Mouse (Mus musculus) lung, postnatal 4 days (tissue): ENCODE results near the gene Abca2.

ENCODE experiments used
- DNase-seq, 2 experiments: peaks; one replicate each; pipeline ENCODE4 v3.0.0; 2021

Abca2 gene

DNA sequence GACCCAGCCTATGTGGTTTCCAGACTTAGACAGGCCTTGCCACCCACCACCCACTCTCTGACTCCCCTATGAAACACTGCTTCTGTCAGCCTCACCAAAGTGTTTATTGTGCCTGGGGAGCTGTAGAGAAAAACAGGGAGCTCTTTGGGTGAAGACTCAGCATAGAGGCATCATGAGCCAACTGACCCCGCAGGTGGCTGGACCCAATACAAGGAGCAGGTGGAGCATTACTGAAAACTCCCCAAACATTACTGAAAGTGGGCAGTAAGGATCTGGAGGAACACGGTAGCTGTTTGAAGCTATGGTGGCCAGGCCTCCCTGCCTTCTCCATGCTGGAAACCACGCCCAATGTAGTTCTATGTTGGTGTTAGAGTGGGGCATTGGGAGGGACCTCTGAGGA is 35.1 kb downstream of the Abca2 start:
- no peak for DNase-seq

DNA sequence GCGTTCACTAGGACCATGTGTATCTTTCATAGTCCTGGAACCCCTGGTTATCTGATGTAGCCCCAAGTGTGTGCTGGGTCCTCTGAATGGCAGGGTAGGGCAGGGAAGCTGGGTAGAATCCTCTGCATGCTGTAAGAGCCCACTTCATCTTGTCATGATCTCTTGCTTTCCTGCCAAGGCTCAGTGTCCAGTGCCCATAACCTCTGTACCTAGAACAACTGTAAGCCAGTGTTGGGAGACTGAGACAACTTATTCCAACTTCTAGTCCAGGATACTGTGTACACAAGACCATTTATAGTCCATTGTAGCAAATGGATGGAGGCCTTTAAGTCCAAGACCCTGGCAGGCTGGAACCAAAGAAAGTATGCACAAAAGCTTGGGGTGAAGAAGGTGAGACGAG is 36.8 kb downstream of the Abca2 start:
- no peak for DNase-seq

DNA sequence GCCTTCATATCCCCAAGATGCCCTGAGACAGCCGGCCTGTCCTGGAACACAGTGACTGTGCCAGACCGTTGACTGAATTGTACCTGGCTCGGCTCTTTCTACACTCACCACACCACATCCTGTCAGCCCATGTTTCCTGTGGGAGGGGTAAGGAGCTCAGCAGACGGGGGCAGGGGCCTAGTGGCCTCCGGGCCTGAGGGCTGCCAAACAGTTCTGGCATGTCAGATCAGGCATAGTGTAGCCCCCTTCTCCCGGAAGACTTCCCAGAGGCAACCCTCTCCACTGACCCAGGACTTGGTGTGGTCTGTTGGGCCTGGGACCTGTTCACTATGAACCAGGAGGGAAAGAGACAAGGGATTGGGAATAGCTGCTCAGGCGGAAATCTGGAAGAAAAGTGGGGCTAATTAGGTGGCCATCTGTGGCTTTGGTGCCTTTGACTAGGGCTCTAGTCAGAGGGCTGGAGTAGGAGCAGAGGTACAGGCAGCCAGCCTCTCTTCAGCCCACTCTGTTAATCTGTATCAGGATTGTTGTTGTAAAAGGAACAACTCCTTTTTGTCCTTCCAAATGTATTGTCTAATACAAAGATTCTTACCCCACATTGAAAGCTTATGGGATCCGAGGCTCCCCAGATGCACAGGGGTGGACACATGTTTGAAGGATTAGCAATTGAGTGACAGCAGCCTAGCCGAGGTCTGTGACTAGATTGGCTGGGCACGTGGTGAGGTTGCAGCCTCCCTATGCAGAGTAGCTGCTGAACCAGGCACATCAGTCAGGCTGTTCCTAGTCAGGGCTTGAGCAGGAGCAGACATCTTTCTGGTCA is 37.5 kb downstream of the Abca2 start:
- DNase-seq = peak; percentile 34 to 45

DNA sequence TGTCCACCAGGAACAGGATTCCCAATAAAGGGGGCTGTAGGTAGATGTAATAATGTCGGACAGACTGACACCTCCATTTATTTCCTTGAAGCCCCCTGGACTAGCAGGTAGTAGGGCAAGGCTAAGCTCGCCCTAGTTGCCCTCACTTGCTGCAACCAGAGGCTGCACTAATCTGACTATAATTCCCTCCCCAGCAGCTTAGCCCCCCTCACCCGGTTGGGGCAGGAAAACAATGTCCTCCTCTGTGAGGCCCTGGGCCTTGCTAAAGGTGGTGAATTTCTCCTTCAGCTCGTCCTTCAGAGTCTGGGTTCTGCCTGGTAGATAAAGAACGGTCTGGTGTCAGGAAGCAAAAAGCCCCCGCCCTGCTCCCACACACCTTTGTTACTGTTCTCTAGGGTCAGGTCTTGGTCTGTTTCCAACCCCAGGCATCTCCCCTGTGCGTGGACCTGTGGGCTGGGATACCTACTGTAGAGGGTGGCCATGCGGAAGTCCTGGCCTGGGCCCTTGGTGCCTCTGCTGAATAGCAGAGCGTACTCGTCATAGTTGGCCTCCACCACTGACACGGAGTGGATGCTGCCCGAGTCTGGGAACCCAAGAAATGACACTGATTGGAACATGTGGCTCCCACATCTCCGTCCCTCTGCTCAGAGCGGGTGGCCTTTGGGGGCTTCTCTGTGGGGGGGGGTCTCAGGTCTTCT is 39.3 kb downstream of the Abca2 start:
- no peak for DNase-seq

DNA sequence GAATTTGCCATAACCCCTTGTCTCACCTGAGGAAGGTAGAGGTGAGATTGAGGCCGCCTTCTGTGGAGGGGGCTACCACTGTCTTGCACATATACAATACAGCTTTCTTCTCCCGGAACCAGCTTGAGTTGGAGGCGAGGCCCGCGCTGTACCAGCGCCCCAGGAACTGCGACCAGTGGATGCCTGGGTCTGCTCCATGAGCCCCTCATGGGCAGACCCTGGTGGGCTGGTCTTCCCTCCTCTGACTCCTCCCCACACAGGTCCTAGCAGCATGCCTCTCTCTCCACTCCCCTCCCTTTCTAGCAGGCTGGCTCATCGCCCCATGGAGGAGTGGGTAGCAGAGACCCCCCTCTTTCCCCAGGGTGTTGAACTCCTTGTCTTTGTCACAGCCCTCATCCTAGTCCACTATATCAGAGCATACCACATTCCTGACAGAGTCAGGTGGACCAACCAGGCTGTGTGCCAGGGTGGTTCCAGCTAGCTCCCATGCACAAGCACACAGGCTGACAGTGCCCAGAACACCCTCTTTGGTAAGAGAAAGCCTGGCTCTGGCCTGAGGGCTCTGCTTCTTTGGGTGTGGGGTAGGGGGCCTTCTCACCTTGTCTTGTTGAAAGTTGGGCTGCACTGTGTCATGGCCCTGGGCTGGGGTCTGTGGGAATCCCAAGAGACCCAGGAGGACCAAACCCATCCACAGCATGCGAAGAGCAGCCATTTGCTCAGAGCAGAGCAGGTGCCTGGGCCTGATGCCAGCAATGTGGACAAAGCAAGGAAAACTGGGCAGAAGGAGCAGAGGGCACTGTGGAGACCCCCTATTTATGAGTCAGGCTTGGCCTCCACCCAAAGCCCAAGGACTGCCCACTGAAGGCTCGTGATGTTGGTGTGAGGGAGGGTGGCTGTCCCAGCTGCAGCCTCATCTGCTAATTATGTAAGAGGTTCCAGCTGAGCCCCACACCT is 40.7 kb downstream of the Abca2 start:
- peak; percentile 28 to 56 for DNase-seq

DNA sequence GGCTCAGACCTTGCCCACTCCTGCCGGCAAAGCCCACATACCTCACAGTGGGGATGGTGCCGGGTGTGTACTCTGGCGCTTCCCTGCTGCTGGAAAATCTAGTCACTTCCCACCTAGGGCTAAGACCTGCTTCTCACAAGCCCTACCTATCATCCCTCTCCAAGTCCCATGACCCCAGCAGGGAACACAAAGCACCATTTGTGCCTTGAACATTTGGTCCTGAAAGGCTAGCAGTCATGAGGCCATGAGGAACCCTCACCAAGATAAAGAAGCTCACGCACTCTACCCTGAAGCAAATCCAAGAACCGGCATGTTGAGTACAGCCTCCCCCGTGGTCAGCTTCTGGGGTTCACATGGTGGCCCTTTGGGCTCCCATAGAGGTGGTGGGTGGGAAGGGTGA is 41.5 kb downstream of the Abca2 start, which contains the start of gene Ptgds:
TSS of gene Ptgds (minus strand) at position 78 of the 400 bp plus-strand sequence.
- DNase-seq = no peak

DNA sequence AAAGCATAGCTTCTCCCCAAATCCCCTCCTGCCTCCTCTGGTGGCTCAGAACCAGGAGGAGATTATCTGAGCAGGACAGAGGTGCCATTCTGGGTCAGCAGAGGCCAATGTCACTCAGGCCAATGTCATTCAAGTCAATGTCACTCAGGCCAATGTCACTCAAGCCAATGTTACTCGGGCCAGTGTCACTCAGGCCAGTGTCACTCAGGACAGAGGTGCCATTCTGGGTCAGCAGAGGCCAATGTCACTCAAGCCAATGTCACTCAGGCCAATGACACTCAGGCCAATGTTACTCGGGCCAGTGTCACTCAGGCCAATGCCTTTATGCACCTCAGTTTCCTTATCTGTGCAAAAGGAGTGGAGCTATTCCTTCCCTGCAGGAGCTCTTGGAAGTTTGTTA is 44.0 kb downstream of the Abca2 start:
- no peak for DNase-seq

DNA sequence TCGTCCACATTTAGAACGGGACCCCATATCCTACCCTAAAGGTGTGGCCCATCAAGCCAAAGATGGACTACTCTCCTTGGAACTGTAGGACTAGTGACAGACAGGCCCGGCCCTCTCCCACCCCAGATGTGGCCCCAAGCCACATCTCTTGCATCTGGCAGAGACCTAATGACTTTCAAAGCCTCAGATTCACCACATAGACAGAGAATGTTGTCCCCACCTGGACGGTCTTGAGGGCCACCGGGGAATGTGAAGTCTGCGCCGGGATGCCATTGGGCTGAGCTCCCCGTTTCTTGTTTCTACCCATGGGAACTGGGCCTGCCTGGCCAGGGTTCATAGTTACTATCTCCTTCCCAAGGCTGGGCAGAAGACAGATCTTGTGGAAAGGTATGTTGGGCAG is 49.0 kb downstream of the Abca2 start:
- no peak for DNase-seq

DNA sequence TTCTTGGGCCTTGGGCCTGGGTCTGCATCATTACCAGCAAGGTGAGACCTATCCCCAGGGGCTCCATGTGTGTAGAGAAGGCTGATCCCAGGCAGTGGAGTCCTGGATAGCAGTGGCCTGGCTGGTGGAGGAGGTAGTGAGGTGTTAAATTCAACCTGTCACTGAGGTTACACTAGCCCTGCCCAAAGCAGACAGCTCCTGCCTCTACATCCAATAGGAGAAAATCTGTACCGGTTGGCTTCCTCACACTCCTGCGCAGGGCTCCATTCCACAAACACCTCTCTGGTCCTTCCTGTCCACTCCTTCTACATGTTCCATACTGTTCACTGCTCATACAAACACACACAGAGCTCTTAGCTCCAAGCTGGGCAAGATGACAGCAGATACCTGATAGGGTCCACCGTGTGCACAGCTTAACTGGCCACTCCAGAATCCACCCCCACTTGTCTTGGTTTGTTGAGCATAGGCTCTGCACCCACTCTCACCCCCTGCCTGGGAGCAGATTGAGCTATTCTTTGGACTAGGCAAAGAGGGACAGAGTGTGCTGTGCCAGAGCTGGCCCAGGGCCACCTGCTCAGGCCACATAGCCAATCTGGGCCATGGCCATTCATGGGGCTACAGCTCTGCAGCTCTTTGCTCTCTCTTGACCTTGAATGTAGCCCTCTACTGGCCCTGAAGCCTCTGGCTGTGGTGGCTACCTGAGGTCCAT is 49.6 kb downstream of the Abca2 start:
- no peak for DNase-seq

DNA sequence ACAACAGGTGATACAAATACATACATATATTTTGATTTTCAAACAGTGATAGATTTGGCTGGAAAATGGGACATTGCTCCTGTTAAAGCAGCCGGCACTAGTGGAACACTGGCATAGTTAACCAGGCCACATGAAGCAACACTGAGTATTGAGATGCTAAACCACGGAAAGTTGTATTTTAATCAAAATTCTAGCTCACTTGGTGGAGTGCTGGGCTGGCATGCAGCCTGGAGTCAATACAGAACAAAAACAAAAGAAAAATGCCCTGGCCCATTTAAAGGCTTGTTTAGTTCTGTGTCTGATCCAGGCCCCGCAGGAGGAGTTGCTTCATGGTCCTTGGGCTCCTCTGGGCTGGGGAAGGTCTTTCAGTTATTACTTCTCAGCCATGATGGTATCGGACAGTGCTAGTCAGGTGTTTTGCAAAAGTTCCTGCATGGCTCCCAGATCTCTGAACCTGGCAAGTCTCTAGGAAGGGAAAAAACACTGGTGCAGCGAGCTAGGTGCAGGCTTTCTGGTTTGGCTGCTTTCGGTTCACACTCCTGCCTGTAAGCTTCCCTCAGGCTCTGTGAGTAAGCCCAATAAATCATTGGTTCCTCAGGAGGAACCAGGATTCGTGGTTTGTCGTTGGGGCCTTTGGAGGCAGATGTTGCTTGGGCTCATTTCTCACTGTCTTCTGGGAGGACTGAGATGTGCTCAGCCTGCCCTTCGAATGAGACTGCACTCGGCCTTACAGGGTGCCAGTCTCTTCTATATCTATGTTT is 51.2 kb downstream of the Abca2 start:
- no peak for DNase-seq

DNA sequence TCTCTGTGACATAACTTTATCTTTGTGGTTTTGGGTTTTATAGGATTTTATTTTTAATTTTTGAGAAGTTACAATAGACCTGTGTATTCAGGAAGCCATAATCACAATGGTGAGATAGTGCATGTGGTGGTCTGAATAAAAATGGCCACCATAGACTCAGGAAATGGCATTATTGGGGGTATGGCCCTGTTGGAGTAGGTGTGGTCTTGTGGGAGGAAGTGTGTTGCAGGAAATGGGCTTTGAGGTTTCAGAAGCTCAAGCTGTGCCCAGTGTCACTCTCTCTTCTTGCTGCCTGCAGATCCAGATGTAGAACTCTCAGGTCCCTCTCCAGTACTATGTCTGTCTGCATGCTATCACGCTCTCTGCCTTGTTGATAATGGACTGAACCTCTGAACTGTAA is 52.0 kb downstream of the Abca2 start:
- DNase-seq = no peak

DNA sequence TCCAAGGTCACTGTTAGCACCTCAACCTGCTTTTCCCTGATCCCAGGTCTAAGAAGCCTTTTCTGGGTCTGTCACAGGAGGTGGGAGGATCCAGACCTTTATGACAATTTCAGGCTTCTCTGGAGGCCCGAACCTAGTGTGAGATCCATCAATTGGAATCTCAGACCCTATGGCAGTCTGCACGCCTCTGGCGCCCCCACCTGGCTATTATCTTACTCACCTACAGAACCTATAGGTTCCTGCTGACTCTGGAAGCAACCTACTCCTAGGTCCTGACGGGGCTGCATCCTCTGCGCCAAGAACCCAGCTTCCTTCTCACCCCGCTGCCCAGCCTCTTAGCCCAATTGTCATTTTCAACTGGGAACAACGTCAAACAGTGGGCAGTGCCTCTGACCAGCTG is 54.5 kb downstream of the Abca2 start:
- peak in 1 of 2 experiments; percentile 47 for DNase-seq

DNA sequence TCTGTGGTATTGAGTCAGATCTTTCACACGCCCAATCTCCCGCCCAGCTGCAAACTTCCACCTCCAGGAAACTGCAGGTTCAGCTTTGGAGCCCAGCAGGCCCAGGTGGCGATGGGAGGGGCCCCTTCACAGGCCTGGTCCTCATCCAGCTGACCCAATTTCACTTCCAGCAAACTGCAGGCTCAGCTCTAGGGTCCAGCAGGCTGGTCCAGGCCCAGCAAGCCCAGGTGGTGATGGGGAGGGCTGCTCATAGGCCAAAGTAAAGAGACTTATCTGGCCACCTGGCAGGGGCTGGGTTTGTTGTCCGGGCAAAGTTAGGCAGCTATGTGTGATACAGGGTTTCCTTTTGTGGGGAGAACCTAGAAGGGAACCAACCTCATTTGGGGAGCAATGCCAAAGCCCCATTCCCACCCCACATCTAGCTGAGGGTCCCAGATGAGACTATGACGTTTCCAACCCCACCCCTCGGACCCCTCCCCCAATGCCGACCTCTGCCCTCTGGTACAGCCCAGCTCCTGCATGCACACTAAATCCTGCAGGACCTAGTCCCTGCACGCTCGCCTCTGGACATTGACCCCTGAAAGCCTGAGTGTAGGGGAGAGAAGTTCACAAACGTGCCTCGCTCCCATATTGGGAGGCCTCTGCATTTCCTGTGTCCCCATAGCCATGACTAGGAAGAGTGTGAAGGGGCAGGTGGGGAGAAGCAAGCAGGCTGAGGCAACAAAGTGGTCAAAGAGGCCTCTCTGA is 56.6 kb downstream of the Abca2 start:
- DNase-seq = no peak

DNA sequence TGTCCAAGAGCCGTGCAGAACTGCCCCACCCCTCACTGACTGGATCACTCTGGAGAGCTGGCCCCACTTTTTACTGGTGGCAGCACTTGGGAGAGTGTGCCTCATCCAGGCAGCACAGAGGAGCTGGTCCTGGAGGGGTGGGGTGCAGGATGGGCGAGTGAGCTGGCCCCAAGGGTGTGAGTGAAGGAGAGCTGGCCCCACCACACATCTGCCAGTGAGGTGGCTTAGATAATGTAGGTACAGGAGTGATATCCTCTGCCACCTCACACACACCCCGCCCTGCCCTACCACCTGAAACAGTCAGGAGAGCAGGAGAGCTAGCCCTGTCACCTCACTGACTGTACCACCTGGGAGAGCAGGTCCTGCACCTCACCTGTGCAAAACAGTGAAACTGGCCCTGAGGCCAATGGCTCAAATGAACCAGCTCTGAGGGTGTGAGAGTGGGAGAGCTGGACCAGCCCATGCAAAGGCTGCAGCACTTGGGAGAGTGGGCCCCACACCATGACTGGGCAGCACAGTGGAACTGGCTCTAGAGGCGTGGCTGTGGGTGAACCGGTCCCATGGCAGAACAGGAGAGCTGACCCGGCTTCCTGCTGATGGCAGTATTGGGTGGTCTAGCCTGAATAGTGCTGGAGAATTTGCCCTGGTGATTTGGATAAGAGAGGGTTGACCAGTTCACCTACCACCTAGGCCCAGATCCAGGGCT is 59.6 kb downstream of the Abca2 start:
- DNase-seq = no peak

DNA sequence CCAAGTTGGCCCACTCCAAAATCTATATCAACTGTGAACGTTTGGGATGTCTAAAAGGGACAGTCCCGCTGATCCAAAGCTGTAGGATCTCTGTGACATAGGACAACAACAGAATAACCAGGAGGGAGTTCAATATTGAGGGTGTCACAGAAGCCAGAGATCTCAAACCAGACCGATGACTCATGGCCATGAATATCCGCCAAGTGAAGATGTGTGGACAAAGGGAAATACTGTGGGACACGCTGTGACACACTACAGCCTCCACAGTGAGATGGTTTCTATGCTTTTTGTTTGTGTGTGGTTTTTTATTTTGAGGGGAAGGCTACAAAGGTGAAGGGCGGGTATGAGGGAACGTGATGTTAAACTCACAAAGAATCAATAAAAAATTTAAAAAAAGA is 60.2 kb downstream of the Abca2 start:
- no peak for DNase-seq

DNA sequence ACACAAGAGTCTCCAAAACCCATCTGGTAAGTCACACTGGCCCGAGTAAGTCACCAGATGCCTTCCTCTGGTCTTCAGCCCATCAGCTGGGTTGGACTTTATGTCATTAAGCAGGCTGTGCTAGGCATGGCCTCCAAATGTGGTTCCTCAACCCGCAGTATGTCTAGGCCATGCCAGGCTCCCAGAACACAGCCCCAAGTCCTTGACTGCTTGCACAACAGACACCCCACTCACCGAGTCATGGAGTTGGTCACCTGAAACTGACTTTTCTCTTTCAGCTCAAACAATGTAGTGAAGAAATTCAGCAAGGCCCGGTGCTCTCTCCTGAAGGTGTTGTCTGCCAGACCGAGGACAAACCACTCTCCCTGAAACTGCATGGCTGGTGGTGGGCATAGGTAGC is 64.5 kb downstream of the Abca2 start:
- DNase-seq = no peak

DNA sequence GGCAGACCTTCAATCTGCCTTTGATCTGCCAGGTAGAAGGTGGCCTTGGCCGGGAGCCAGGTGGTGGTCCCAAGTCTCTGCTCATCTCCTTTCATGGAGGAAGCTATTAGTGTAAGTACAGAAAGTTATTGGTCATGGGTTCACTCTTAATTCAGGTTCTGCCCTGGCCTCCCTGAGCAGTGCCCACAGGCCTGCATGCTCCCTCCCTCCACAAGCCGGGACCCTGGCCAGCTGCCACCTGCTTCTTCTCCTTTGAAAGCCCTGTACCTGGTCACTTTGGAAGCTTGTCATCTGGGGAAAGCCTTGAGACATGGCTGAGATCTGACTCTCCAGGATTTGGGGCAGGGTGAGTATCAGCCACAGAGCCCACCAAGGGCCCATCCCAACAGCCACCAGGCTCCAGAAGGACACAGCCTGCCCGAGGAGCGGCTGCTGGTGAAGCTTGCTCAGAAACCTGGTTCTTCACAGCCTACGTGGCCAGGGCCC is 65.0 kb downstream of the Abca2 start, which contains the start of gene Lcn12:
TSS of gene Lcn12 (minus strand) at position 436 of the 486 bp plus-strand sequence.
- DNase-seq = no peak

DNA sequence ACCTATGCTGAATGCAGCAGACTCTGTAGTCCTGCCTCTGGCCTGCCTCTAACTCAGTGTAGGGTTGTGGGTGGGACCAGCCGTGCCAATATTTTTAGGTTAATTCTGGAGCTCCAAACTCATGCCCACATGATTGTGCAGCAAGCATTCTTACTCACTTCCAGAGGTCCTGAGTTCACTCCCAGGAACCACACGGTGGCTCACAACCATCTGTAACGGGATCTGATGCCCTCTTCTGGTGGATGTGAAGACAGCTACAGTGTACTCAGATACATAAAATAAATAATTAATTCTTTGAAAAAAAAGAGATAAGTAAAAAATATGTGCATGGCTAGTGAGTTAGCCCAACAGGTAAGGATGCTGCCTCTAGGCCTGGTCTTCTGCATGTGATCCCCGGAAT is 68.0 kb downstream of the Abca2 start:
- DNase-seq = no peak
